19 mouse cellular contexts compared by ENCODE assay signal in genomic region chr4:55703346-55703916, GRCm38 (mm10).
"Had no signal": no experiment of that assay in that cellular context is flagged by ENCODE, and none has a peak within 500 bp of the region (broad histone marks: within the 10 kb centered on the region; RNA-seq: fewer than 3 reads in every experiment).

No protein-coding gene starts in this region.

- H3K4me1 ChIP-seq: limb, embryonic 10.5 days; liver, embryonic 12.5 days; liver, embryonic 15.5 days; lung, embryonic 15.5 days; midbrain, embryonic 12.5 days had no signal

- H3K9me3 ChIP-seq: limb, embryonic 10.5 days; limb, embryonic 13.5 days; liver, embryonic 12.5 days; liver, embryonic 15.5 days; lung, embryonic 15.5 days; midbrain, embryonic 12.5 days; stomach, embryonic 15.5 days had no signal

- ATAC-seq: liver, embryonic 12.5 days had no signal

- H3K9ac ChIP-seq: limb, embryonic 13.5 days; liver, embryonic 12.5 days; liver, embryonic 15.5 days; lung, embryonic 15.5 days; midbrain, embryonic 12.5 days; stomach, embryonic 15.5 days had no signal

- H3K27me3 ChIP-seq: limb, embryonic 13.5 days; liver, embryonic 12.5 days; liver, embryonic 15.5 days; lung, embryonic 15.5 days; midbrain, embryonic 12.5 days; stomach, embryonic 15.5 days had no signal

- H3K4me2 ChIP-seq: limb, embryonic 13.5 days; liver, embryonic 12.5 days; liver, embryonic 15.5 days; lung, embryonic 15.5 days; midbrain, embryonic 12.5 days; stomach, embryonic 15.5 days had no signal

- H3K36me3 ChIP-seq: limb, embryonic 10.5 days; limb, embryonic 13.5 days; liver, embryonic 12.5 days; liver, embryonic 15.5 days; lung, embryonic 15.5 days; midbrain, embryonic 12.5 days; stomach, embryonic 15.5 days had no signal

- H3K27ac ChIP-seq: kidney, postnatal 0 days; layer of hippocampus, adult 2 months; limb, embryonic 10.5 days; limb, embryonic 13.5 days; liver, embryonic 12.5 days; liver, embryonic 15.5 days; lung, embryonic 15.5 days; macrophage; midbrain, embryonic 12.5 days; stomach, embryonic 15.5 days had no signal

- H3K4me3 ChIP-seq: layer of hippocampus, adult 2 months; limb, embryonic 10.5 days; limb, embryonic 13.5 days; liver, embryonic 12.5 days; liver, embryonic 15.5 days; lung, embryonic 15.5 days; midbrain, embryonic 12.5 days; stomach, embryonic 15.5 days had no signal

- DNase-seq: kidney, adult 2 months; kidney, postnatal 25 days; layer of hippocampus, adult 9-11 months; liver; lung, adult 18-20 months; lung, postnatal 14 days; right cerebral cortex, postnatal 25 days; spleen, adult 18-20 months; thymus, postnatal 25 days had no signal
